Mouse (Mus musculus): ENCODE measurements around the gene Pcyt1a.
"Not testable (repeated sequence)": the region's sequence is repeated elsewhere in the genome, so short reads cannot be mapped to it uniquely, and the experiment has no call there.

Pcyt1a gene

DNA sequence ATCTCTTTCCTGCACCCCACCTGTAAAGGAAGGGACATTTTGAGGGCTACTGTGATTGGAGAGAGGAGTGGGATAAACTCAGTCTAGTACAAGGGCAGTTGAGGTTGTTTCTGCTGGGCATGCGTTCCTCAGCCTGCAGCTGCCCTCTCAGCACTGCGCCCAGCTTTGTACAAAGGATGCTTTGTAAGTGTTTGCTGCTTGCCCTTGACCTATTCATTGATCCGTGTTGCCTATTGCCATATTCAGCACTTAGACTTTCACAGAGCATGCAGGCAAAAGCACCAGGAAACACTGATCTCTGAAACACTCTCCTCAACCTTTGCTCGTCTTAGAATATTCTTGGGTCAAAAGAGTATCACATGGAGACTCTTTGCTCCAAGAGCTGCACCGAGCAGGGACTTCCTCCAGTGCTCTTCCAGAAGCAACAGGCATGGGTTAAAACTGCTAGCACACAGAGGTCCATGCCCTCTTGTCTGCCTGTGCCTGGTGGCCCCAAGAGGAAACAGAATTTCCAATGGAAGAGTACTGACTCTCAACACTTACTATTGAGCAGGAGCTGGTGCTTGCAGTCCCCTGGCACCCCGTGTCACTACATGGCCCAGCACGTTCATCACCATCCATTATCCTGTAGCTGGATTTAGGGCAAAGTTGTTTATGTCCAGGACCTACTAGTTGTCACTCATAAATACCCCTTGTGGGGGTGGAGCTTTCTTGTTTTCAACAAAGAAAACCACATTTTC, 41.7 kb downstream of the Pcyt1a start:
- no peak for DNase-seq (ENCODE audit: low read depth)

DNA sequence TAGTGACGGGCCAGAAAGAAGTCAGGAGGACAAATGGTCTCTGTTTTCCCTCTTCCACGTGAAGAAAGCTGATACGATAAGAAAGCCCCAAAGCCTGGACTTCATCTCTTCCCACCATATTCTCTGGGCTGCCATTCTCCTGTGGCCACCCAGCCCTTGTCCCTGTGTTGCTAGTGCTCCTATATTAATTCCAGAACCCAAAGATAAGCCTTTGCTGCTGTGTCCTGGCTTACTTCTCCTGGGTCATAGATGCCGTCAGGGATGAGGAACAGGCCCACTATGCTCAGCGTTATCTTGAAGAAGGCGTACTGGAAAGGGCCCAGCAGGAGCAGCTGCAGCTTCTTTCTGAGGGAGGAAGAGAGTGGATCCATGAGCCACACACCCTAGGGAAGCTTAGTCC, 46.6 kb downstream of the Pcyt1a start:
- no peak for DNase-seq (ENCODE audit: low read depth)

DNA sequence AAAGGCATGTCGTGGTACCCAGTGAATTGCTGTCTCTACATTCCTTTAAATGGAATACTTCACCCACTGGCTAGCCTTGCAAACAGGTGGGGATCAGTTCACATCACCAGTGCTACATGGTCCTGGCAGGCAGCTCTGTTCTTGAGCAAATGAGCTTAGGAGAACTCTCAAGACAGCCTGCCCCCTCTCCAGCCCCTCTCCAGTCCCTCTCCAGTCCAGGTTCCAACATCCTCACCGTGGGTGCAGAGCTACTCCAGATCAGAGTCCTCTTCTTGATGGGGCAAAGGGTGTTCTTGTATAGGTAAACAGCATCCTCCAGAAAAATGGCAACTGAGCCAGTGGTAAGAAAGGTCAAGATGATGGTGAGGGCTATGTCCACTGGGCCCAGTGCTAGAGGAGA, 48.7 kb downstream of the Pcyt1a start:
- DNase-seq (ENCODE audit: low read depth) = no peak

DNA sequence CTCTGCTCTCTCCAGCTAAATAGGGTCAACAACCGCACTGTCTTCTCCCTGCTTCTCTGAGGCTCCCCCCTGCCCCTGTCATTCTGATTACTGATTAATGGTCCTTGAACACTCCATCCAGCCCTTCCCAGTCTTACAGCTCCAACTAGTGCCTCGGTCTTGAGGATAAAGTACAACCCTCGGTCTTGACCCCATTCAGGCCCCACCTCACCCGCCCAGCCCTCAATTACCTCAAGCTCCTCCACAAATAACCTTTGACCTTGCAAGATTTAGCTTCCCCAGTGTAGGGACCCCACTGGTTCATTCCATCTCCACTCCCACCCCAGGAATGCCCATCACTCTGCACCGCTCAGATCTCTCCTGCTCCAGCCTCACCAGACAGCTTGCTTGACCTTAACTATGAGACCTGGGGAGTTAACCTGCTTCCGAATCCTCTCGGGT, 53.7 kb downstream of the Pcyt1a start:
- no peak for DNase-seq (ENCODE audit: low read depth)

DNA sequence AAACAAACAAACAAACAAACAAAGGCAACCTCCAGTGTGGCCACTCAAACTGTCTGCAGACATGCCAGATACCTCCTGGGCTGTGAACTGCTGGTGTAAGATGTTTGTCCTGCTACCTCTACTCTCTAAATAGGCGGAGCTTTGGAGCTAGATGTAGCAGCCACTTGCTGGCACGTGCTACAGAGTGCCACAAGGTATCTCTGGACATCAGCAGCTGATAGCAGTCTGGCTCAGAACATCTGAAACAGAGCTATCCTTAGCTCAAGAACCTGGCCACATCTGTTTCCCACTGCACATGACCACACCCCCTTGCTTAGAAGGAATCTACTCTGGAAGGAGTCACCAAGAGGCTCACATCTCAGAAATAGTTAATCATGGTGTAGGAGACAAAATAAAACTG, 54.5 kb downstream of the Pcyt1a start:
- DNase-seq (ENCODE audit: low read depth) = no peak

DNA sequence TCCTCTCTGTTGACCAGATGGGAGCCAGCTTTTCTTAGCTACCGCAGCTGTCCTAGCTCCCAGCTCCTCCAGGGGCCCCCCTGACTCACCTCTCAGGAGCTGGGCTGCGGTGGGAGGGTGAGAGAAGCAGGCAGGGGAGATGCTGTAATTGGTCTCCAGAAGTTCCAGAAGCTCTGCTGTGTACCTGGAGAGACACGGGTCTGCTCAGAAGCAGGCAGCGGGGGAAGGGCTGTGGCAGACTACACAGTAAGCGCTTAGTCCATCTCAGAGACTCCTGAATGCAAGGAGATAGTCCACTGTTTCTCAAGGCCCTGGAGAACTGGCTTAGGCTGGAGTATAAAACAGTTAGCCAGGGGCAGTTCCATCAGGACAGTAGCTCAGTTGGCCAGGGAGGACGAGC, 55.3 kb downstream of the Pcyt1a start:
- no peak for DNase-seq (ENCODE audit: low read depth)

DNA sequence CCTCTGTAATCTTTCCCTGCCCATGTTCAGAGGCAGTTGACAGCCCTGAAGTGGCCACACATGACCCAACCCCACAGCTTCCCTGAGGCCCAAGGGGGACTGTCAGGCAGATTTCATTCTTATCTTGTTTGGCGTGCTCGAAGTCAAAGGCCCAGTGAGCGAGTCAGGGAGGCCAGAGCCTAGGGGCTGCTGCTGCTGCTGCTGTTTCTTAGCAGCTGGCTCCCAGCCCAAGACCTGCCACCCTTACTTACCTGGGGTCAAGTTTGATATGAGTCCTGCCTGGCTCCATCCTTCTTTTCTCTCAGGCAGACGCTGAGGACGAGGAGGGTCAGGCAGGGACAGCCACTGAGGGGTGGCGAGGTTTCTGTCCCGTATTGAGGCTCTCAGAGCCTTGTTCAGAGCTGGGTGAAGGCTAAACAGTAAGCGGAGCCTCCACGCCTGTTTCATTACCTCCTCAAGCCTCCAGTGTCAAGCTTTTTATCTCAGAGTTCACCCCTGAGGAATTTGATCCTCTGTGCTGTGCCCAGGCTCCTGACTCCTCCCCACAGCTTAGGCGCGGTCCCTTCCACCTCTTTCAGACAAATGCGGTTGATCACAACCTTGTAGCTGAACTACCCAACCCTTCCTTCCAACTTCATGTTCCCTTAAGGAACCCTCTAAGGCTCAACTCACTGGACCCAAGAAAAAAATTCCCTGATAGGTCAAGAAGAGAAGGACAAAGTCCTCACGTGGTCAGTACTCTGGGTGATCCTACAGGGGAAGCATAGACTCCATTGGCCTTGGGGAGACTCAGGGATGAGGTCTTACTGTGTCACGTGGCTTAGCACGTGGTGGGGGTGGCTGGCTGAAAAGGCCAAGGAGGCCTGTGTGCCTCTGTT, 56.8 kb downstream of the Pcyt1a start, which contains the start of gene Slc51a:
Slc51a (minus strand) TSS at position 646 of the 878 bp plus-strand sequence.
- peak; percentile 70 for DNase-seq (ENCODE audit: low read depth)

DNA sequence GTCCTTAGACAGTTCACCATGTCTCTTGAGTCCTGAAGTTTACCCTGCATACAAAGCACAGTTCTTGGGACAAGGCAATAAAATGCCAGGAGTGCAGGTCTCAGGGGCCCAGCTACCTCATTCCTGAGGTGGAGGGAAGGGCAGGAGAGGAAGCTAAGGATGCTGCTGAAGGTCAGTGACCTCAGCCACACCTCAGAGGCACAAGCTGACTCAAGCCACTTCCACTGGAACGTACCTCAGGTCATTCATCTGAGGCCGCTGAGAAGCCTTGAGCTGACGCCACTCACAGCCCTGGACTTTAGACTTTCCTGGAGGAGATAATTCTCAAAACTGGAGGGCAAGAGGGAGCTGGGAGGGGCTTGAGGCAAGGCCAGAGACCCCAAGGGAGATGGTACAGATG, 58.2 kb downstream of the Pcyt1a start:
- DNase-seq (ENCODE audit: low read depth) = no peak

DNA sequence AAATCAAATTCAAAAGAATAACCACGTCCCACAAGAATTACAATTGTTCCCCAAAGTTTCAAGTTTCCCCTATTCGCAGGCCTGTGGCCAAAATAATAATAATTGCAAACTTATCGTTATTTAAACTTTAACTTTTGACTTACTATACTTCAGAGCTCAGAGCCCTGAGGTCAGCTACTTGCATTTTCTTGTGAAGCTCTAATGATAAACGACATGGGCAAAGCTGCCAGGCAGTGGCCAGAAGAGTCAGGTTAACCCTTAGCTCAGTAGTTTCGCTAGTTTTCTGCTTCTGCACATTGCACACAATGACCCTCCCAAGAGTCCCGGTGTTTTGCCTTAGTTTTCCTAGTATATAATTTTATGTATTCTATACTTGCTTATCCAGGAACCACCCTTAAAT, 63.6 kb downstream of the Pcyt1a start:
- not testable (repeated sequence) for DNase-seq (ENCODE audit: low read depth)

DNA sequence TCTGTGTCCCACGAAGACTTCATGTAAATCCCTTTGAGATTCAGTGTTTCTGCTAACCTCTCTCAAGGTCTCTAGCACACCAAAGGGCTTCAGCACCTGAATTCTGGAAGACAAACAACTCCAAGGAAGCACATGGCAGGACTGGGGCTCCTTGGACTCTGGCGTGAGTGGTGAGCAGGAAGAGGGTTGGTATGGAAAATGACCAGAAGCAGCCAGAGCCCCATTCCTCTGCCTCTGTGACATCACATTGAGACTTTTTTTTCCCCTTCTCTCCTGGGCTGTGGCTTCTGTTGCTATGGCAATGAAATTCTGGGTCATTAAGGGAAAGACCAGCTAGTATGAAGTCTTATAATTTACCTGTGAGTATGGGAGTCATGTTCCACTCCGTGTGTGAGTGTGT, 65.2 kb downstream of the Pcyt1a start, which contains the start of gene Zdhhc19:
Zdhhc19 (plus strand) TSS at position 301 of the 400 bp plus-strand sequence.
- no peak for DNase-seq (ENCODE audit: low read depth)

DNA sequence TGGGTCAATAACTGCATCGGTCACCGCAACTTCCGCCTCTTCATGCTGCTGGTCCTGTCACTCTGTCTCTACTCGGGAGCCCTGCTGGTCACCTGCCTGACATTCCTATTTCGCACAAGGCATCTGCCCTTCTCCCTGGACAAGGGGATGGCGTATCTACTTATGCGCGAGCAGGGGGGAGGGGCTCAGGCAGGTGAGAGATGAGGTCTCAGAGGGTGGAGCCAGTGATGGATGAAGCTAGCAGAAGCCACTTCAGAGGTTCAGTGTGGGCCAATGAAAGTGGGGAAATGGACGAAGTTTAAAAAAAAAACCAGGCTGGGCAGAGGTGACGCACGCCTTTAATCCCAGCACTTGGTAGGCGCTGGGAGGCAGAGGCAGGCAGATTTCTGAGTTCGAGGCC, 68.3 kb downstream of the Pcyt1a start:
- DNase-seq (ENCODE audit: low read depth) = no peak

DNA sequence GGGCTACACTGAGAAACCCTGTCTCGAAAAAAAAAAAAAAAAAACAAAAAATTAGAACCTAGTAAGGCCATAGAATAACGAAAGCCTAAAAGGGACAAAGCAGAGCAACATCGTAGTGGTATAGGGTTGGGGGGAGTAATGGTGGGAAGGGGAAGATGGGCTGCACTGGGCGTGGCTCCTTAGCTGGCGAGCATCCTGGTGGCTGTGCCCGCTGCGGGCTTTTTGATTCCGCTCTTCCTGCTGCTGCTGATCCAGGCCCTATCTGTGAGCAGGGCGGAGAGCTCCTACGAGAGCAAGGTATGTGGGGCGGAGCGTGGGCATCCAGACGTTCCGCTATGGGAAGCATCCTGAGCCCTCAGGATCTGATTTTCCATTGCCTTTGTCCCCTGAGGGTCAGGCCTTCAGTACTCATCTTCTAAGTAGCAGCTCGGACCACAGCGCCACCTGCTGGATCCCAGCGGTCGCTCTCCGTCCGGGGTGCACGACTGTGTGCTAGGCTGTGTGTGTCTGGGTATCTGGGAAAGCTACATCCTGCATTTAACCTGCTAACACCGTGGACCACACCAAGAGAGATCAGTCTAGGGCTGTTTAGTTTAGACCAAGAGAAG, 68.8 kb downstream of the Pcyt1a start:
- DNase-seq (ENCODE audit: low read depth) = peak; percentile 75

DNA sequence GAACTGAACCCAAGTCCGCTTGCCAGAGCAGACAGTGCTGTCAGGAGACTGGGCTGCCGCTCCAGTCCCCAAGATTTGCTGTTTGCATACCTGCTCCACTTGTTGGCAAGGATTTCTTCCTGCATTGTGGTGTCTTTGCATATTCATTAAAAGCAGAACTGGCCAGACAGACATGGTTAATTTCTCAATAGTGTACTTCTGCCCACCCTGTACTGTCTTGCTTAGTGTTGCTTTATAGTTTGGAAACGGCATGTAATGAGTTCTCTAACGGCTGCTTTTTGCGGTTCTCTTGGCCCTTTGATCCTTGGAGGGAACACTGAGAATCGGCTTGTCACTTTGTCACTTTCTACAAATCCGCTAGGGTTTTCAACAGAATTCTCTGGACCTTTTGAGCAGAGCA, 70.7 kb downstream of the Pcyt1a start:
- DNase-seq (ENCODE audit: low read depth) = no peak

DNA sequence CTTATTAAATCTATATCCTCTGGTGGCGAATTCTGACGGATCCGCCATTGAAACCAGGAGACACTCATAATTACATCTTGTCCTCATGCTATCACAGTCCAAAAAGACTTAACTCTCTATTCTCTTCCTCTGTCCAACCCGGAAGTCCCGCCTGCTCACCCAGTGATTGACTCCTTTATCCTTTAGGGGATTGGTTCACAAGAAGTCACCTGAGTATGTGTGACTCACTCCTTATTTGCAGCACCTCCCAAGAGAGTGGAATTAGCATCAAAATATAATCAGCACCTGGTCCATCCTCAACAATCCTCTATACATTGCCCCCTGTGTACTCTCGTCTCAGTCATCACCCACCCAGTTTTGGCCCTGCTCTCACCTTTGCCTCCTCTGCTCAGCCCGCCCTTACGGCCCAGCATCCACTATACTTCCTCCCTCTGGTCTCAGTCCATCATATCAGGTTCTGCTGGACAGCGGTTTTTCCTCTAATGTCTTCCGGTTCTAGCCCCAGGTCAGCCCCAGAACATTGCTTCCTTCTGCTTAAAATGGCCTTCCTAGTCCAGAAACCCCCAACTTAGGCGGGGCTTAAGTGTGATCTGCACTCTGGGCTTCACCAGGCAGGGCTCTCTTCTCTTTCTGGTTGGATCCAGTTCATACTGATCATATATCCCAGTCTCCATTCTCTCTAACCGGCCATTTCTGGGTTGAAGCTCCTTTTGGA, 72.1 kb downstream of the Pcyt1a start:
- no peak for DNase-seq (ENCODE audit: low read depth)

DNA sequence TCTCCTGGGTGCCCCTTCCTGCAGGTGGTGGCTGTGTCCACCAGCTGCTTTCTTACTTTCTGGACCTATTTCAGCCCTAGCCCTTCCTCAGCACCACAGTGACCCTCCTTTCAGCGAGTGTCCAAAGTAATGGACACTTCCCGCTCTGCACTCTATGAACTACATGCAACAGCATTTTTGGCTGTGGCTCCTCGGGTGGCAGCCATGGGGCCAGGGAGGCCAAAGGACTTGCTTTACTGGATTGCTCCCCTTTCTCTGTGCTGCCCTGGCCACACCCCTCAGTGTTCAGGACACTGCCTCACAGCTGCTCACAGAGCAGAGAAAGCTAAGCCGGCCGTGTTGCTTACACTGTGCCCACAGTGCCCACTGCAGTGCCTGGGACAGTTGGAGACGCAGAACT, 72.9 kb downstream of the Pcyt1a start:
- DNase-seq (ENCODE audit: low read depth) = no peak

DNA sequence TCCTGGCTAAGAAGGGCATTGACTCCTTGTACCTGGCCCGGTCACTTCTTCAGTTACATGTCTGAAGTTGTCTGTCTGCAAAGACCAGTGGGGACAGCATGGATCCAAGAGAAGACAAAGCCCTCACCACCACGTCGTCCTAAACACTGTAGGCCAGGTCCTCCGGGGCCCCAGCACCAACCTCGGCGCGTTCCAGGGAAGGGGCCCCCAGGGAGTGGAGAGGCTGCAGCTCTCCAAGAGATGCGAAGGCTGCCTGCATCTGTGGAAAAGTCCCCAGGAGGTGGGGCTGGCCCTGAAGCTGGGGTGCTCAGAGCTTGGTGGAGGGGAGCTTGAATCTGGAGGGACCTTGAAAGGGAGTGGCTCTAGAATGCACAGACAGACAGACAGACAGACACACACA, 75.6 kb downstream of the Pcyt1a start:
- no peak for DNase-seq (ENCODE audit: low read depth)

DNA sequence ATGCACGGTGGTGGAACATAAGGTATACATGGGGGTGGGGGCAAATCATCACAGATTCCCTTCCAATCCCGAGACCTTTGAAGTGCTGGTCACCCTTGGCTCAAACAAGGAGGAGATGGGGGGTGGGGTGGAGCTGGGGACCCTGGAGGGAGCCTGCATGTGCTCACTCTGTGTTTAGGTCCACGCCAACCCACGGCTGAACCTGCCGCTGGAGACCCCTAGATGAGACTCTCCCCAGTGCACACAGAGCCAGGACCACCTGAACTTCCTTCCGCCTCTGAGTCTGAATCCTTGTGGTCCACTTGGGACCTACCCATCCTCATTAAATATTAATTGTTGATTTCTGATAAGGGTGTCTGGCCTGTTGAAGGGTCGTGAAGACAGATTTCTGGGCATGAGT, 76.1 kb downstream of the Pcyt1a start:
- no peak for DNase-seq (ENCODE audit: low read depth)

DNA sequence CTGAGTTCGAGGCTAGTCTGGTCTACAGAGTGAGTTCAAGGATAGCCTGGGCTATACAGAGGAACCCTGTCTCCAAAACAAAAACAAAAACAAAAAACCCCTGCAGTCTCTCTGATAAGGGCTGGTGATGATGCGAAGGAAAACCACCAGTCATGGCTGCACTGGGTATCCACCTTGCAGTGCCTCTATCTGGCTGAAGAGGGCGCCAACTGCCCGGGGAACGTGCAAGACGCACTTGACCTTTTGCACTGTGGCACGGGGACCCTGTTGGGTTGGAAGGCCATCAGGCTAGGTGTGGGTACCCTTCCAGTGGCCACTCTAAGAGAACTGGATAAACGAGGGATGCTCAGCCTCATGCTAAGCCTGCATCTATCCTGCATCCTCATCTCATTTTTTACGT, 76.7 kb downstream of the Pcyt1a start:
- peak; percentile 85 for DNase-seq (ENCODE audit: low read depth)

DNA sequence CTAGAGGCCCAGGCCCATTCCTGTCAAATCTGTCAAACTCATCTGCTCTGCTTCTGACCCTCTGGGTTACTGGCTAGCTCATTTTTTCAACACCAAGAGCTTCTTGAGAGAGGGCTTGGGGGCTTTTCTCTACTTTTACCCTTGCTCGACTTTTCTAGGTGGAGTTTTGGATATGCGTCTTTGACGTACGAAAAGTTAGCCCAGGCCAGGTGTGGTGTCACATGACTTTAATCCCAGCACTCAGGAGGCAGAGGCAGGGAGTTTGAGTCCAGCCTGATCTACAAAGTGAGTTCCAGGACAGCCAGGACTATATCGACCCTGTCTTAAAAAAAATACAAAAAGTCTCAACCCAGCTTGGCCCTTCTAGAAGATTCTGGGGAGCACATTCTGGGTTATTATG, 77.3 kb downstream of the Pcyt1a start:
- no peak for DNase-seq (ENCODE audit: low read depth)

DNA sequence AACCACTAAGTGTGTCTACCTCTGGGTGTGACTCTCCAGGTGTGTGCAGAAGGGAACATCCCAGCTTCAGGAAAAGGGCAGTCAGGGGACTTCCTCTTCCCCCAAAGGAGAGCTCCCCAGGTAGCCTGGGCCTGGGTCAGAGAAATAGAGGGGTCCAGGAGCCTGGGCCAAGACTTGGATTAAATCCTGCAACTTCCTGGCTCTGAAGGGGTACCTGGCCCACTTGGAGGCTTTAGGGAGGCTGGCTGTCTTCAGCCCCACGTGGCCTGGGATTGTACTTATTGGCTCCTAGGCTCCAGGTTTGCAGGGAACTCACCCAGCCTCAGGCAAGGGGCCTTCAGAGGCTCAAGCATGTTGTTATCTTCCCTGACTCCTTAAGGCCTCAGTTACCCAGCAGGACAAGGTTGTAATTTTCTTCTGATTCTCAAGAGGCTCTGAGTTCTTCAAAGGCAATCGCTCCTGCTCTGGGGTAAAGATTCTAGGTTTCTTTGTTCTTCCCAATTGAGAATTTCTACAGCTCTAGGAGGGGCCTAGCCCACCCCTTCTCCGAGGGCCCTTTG, 77.9 kb downstream of the Pcyt1a start:
- DNase-seq (ENCODE audit: low read depth) = peak; percentile 54

DNA sequence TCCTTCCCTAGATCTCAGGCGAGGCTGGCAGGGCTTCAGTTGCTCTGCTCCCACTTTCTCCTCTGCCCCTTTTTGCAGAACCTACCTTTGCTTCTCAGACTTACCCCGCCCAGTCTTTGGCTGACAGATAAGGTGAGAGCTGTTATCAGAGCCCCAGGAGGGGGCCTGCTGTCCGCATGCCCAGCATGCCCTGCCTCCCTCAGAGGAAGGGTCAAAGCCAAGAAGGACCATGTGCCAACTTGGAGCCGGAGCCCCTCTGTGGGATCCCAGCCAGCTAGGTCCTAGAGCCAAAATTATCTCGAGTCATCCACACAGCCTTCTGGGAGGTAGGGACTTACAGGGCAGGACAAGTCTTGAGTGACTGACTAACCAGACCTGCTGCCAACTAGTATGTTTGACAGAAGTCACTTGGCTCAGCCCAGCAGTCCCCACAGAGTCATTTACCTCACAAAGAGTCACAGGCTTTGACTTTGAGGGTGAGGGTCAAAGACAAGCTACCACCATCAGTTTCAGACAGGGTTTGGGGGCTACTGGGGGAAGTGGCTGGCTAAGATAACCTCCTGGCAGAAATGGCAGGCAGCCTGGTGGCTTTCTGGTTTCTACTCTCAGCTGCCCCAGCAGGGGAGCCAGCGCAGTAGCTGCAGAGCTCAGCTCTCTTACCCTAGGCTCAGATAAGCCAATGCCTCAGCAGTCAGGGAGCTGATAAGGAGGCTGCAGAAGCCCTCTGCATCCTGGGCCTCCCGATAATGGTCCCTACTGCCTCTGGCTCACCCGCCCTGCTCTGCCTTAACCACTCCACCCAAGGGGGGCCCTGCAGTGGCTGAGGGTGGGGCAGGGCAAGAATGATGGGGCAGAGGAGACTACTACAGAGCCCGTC, 78.6 kb downstream of the Pcyt1a start:
- DNase-seq (ENCODE audit: low read depth) = peak; percentile 90
